Mouse (Mus musculus): ENCODE measurements at regions not wholly inside any gene's neighbourhood (a gene's known extent, or its start where the extent isn't known, plus 50 kb on each side); places are given as distances from the start of the nearest gene placed in this dataset.

DNA sequence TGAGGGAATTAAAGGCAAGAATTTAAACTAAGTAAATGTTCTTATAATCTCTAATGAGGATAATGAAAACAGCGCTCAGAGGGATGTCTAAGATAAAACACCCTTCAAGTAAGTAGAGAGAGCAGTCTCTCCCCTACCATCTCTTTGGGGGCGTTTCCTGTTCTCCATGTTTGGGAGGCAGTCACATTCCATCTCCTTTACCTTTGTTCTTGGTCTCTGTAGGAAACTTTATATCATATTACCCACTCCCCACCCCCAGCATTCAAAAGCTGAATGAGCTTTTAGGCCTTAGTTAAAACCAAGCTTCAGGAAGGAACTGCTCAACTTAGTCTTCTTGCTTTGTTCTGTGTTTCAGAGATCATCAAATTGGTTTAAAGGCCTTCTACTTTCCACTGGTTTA, 116.2 kb upstream of the Gli3 start:
- no peak for TF ChIP-seq POLR2A (IDR thresholded peaks at IDR 0.05; ENCODE audit: borderline replicate concordance, extremely low read depth, insufficient read depth, insufficient read length)
- 20% methylated on average over 2 of the region's 2 CpGs for WGBS

GRCm38 (mm10) chr13:15366437-15366836, 96.6 kb upstream of the Gli3 start:
- no peak for ATAC-seq (ENCODE audit: low FRiP score, low read depth)
- 92% methylated on average over 2 of the region's 2 CpGs for whole genome bisulfite sequencing
- Histone ChIP-seq H3K4me3 (replicated peaks; ENCODE audit: low read length) (no peak overlapping the region), H3K9ac (ENCODE audit: low read depth, low read length, severe bottlenecking) (no peak overlapping the region), H3K27ac (replicated peaks; ENCODE audit: low read depth, low read length) (no peak overlapping the region), H3K27me3 (ENCODE audit: control insufficient read depth, insufficient read depth, low read length) (no peaks in the 10 kb centered on the region), H3K9me3 (ENCODE audit: control insufficient read depth, low read length) (no peaks in the 10 kb centered on the region), H3K4me2 (replicated peaks; ENCODE audit: low read depth, low read length, severe bottlenecking) (no peak overlapping the region), H3K36me3 (ENCODE audit: control insufficient read depth, insufficient read depth, low read length) (no peaks in the 10 kb centered on the region), H3K4me1 (ENCODE audit: control insufficient read depth, insufficient read depth, low read length) (no peaks in the 10 kb centered on the region)
- DNase-seq (ENCODE audit: low spot score), result no peak
- TF ChIP-seq POLR2A (IDR thresholded peaks at IDR 0.05; ENCODE audit: borderline replicate concordance, extremely low read depth, insufficient read depth, insufficient read length), result no peak

More for the DNA sequence above, 116.2 kb upstream of the Gli3 start:
- no peak for ATAC-seq (ENCODE audit: low FRiP score, low read depth)
- H3K4me1 ChIP-seq (ENCODE audit: control insufficient read depth, insufficient read depth, low read length), result peaks cover 19% of the 10 kb centered on the region
- no peak overlapping the region for H3K9ac ChIP-seq (ENCODE audit: low read depth, low read length, severe bottlenecking)
- H3K4me2 ChIP-seq (replicated peaks; ENCODE audit: low read depth, low read length, severe bottlenecking), result no peak overlapping the region
- no peak overlapping the region for H3K4me3 ChIP-seq (replicated peaks; ENCODE audit: low read length)
- no peaks in the 10 kb centered on the region for H3K27me3 ChIP-seq (ENCODE audit: control insufficient read depth, insufficient read depth, low read length)
- no peaks in the 10 kb centered on the region for H3K9me3 ChIP-seq (ENCODE audit: control insufficient read depth, low read length)
- H3K27ac ChIP-seq (replicated peaks; ENCODE audit: low read depth, low read length), result no peak overlapping the region
- no peak for DNase-seq (ENCODE audit: low spot score)
- H3K36me3 ChIP-seq (ENCODE audit: control insufficient read depth, insufficient read depth, low read length), result no peaks in the 10 kb centered on the region

DNA sequence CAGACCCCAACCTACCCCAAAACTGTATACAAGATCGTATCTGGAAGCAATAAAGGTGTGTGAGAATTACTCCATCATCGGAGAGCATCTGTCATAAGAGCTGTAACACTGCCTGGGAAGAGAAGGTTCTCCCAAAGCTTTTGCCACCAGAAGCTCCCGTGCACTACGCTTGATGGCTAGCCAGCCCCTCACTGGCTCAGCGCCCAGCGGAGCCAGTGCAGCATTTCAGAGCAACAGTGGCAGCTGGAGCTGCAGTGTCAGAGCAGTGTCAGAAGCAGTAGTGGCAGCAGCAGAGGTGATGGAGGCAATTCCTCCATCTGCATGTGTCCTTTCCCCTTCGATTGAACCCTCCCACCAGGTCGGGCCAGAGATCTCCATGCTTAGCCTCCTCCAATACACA, 83.0 kb upstream of the Gli3 start:
- 75% methylated on average over 8 of the region's 8 CpGs for WGBS
- H3K9me3 ChIP-seq (ENCODE audit: control insufficient read depth, low read length), result no peaks in the 10 kb centered on the region
- H3K4me1 ChIP-seq (ENCODE audit: control insufficient read depth, insufficient read depth, low read length), result no peaks in the 10 kb centered on the region
- DNase-seq (ENCODE audit: low spot score) (peak; percentile 15), ATAC-seq (ENCODE audit: low FRiP score, low read depth) (no peak)
- no peaks in the 10 kb centered on the region for H3K36me3 ChIP-seq (ENCODE audit: control insufficient read depth, insufficient read depth, low read length)
- H3K27me3 ChIP-seq (ENCODE audit: control insufficient read depth, insufficient read depth, low read length), result no peaks in the 10 kb centered on the region
- no peak for TF ChIP-seq POLR2A (IDR thresholded peaks at IDR 0.05; ENCODE audit: borderline replicate concordance, extremely low read depth, insufficient read depth, insufficient read length)
- H3K27ac ChIP-seq (replicated peaks; ENCODE audit: low read depth, low read length), result no peak overlapping the region
- no peak overlapping the region for H3K4me2 ChIP-seq (replicated peaks; ENCODE audit: low read depth, low read length, severe bottlenecking)
- H3K4me3 ChIP-seq (replicated peaks; ENCODE audit: low read length), result no peak overlapping the region
- H3K9ac ChIP-seq (ENCODE audit: low read depth, low read length, severe bottlenecking), result no peak overlapping the region

GRCm38 (mm10) chr13:15395249-15395648, 67.8 kb upstream of the Gli3 start:
- Histone ChIP-seq H3K4me3 (replicated peaks; ENCODE audit: low read length) (no peak overlapping the region), H3K27me3 (ENCODE audit: control insufficient read depth, insufficient read depth, low read length) (no peaks in the 10 kb centered on the region), H3K27ac (replicated peaks; ENCODE audit: low read depth, low read length) (no peak overlapping the region; the same call in 1 of the 2 replicates), H3K4me1 (ENCODE audit: control insufficient read depth, insufficient read depth, low read length) (peaks cover 11% of the 10 kb centered on the region), H3K9ac (ENCODE audit: low read depth, low read length, severe bottlenecking) (no peak overlapping the region), H3K9me3 (ENCODE audit: control insufficient read depth, low read length) (no peaks in the 10 kb centered on the region), H3K36me3 (ENCODE audit: control insufficient read depth, insufficient read depth, low read length) (no peaks in the 10 kb centered on the region), H3K4me2 (replicated peaks; ENCODE audit: low read depth, low read length, severe bottlenecking) (no peak overlapping the region)
- ATAC-seq (ENCODE audit: low FRiP score, low read depth), result peak; percentile 77
- 6% methylated on average over 4 of the region's 4 CpGs for WGBS
- peak; percentile 20 for DNase-seq (ENCODE audit: low spot score)
- no peak for TF ChIP-seq POLR2A (IDR thresholded peaks at IDR 0.05; ENCODE audit: borderline replicate concordance, extremely low read depth, insufficient read depth, insufficient read length)

GRCm38 (mm10) chr13:15395694-15396093, 67.3 kb upstream of the Gli3 start:
- Histone ChIP-seq H3K36me3 (ENCODE audit: control insufficient read depth, insufficient read depth, low read length) (no peaks in the 10 kb centered on the region), H3K4me3 (replicated peaks; ENCODE audit: low read length) (no peak overlapping the region), H3K4me1 (ENCODE audit: control insufficient read depth, insufficient read depth, low read length) (peaks cover 11% of the 10 kb centered on the region), H3K27ac (replicated peaks; ENCODE audit: low read depth, low read length) (no peak overlapping the region), H3K4me2 (replicated peaks; ENCODE audit: low read depth, low read length, severe bottlenecking) (no peak overlapping the region), H3K27me3 (ENCODE audit: control insufficient read depth, insufficient read depth, low read length) (no peaks in the 10 kb centered on the region), H3K9me3 (ENCODE audit: control insufficient read depth, low read length) (no peaks in the 10 kb centered on the region), H3K9ac (ENCODE audit: low read depth, low read length, severe bottlenecking) (no peak overlapping the region)
- TF ChIP-seq POLR2A (IDR thresholded peaks at IDR 0.05; ENCODE audit: borderline replicate concordance, extremely low read depth, insufficient read depth, insufficient read length), result no peak
- ATAC-seq (ENCODE audit: low FRiP score, low read depth) (no peak), DNase-seq (ENCODE audit: low spot score) (no peak)
- WGBS, result 19% methylated on average over 7 of the region's 7 CpGs

DNA sequence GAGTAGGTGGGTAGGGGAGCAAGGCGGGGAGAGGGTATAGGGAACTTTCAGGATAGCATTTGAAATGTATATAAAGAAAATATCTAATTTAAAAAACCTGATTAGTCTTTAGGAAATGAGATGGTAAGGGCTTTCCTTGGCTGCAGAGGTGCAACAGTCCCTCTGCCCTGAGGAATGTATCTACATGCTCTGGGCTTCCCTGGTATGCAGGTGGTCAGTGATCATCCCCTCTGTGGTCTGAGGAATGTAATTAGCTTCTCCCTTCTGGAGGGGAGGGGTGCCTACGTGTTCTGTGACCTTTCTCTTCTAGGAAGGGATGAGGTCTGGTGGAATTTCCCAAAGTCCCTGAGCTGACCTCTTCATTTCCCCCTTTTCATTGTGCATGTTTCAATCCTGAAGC, 64.4 kb upstream of the Gli3 start:
- Histone ChIP-seq H3K4me1 (ENCODE audit: control insufficient read depth, insufficient read depth, low read length) (peaks cover 11% of the 10 kb centered on the region), H3K9ac (ENCODE audit: low read depth, low read length, severe bottlenecking) (no peak overlapping the region), H3K4me2 (replicated peaks; ENCODE audit: low read depth, low read length, severe bottlenecking) (no peak overlapping the region), H3K36me3 (ENCODE audit: control insufficient read depth, insufficient read depth, low read length) (no peaks in the 10 kb centered on the region), H3K9me3 (ENCODE audit: control insufficient read depth, low read length) (no peaks in the 10 kb centered on the region), H3K27me3 (ENCODE audit: control insufficient read depth, insufficient read depth, low read length) (no peaks in the 10 kb centered on the region), H3K27ac (replicated peaks; ENCODE audit: low read depth, low read length) (no peak overlapping the region), H3K4me3 (replicated peaks; ENCODE audit: low read length) (no peak overlapping the region)
- DNase-seq (ENCODE audit: low spot score) (no peak), ATAC-seq (ENCODE audit: low FRiP score, low read depth) (no peak)
- no peak for TF ChIP-seq POLR2A (IDR thresholded peaks at IDR 0.05; ENCODE audit: borderline replicate concordance, extremely low read depth, insufficient read depth, insufficient read length)
- WGBS, result 77% methylated on average over 2 of the region's 2 CpGs
